Mouse (Mus musculus): ENCODE results near the gene Fbxw7. TPM values are rescaled to one million over a fixed set of nuclear protein-coding genes. Genes with fewer than 3 reads are reported as not detected.

Gene Fbxw7
- polyA plus RNA-seq, 1 experiment, result 7.5 TPM

Other genes with a start within 250 kb of the Fbxw7 start
- gene Arfip1, start 232.6 kb upstream of the Fbxw7 start, polyA plus RNA-seq (2012; ENCODE audit: insufficient read depth, insufficient read length, missing spikeins), result 24.8 and 28.3 TPM in 2 replicates
- not detected in 2 replicates for gene Tigd4, start 221.7 kb upstream of the Fbxw7 start, polyA plus RNA-seq (2012; ENCODE audit: insufficient read depth, insufficient read length, missing spikeins)
- 0.91 TPM in 1 of 2 replicates, not detected in the other for gene Tmem154, start 149.1 kb upstream of the Fbxw7 start, polyA plus RNA-seq (2012; ENCODE audit: insufficient read depth, insufficient read length, missing spikeins)